Mouse (Mus musculus) erythroblast, adult 5-6 weeks (primary cell): ENCODE data around the gene P4ha1. TPM values are rescaled to one million over a fixed set of nuclear protein-coding genes. Genes with fewer than 3 reads are reported as not detected.
"Not testable (repeated sequence)": the region's sequence is repeated elsewhere in the genome, so short reads cannot be mapped to it uniquely, and the experiment has no call there.

Source experiments
- ATAC-seq: replicated peaks from 2 replicates; pipeline ENCODE4 v1.8.0; 2016; ENCODE audit warnings: moderate number of reproducible peaks, mild to moderate bottlenecking, moderate TSS enrichment, inconsistent platforms; ENCODE audit not compliant: poor library complexity, low FRiP score, severe bottlenecking
- total RNA-seq, 2 experiments: library from RNA; stranded (forward) in 1 of 2; stranded (reverse) in 1 of 2; fragments of 150-400 nt in 1 of 2; fragments of 200-764, 138-1000 nt in 1 of 2; gene quantifications; 2 replicates each; pipeline versions ENCODE4 v1.2.3 to v1.2.4; 2015 to 2017; ENCODE audit warnings: low replicate concordance in 2 of 2

Gene P4ha1
- total RNA-seq, 2 experiments from 2014 or later = 3.5 to 12.3 TPM

- ATAC-seq = no peak
Observed at GRCm38 (mm10) chr10:59365804-59366589, 42.9 kb downstream of the P4ha1 start.

- no peak for ATAC-seq
Observed at GRCm38 (mm10) chr10:59366746-59367145, 43.6 kb downstream of the P4ha1 start.

GRCm38 (mm10) chr10:59367206-59367605 lies 44.1 kb downstream of the P4ha1 start:
- no peak for ATAC-seq

GRCm38 (mm10) chr10:59368729-59369128 lies 45.6 kb downstream of the P4ha1 start:
- ATAC-seq = no peak

GRCm38 (mm10) chr10:59369426-59369825 lies 46.3 kb downstream of the P4ha1 start:
- ATAC-seq = no peak

GRCm38 (mm10) chr10:59377906-59378305 lies 54.8 kb downstream of the P4ha1 start:
- ATAC-seq = no peak

GRCm38 (mm10) chr10:59378728-59379127 lies 55.6 kb downstream of the P4ha1 start:
- 0 out of 2 replicates have a peak, but pooled peaks have one; percentile 50 for ATAC-seq

- ATAC-seq = no peak; the same call in 1 of the 2 replicates
Observed at GRCm38 (mm10) chr10:59379927-59380326, 56.8 kb downstream of the P4ha1 start.

- peak; percentile 87 for ATAC-seq
Observed at GRCm38 (mm10) chr10:59380411-59380821, 57.3 kb downstream of the P4ha1 start.

GRCm38 (mm10) chr10:59381563-59381962 lies 58.5 kb downstream of the P4ha1 start:
- ATAC-seq = not testable (repeated sequence)

GRCm38 (mm10) chr10:59386951-59387350 lies 63.9 kb downstream of the P4ha1 start:
- ATAC-seq = no peak

- ATAC-seq = no peak
Observed at GRCm38 (mm10) chr10:59389652-59390051, 66.6 kb downstream of the P4ha1 start.

GRCm38 (mm10) chr10:59391907-59392306 lies 68.8 kb downstream of the P4ha1 start:
- no peak for ATAC-seq

- peak; percentile 72; the same call in 1 of the 2 replicates for ATAC-seq
Observed at GRCm38 (mm10) chr10:59395461-59395860, 72.4 kb downstream of the P4ha1 start, which contains the start of gene Gm10273. Gene Gm10273 (plus strand): TSS chr10:59395632.

GRCm38 (mm10) chr10:59402899-59403792 lies 80.0 kb downstream of the P4ha1 start, which contains the start of gene Pla2g12b:
Gene Pla2g12b (plus strand): TSS chr10:59403660.
- no peak for ATAC-seq

- ATAC-seq = no peak; the same call in 1 of the 2 replicates
Observed at GRCm38 (mm10) chr10:59403793-59404149, 80.7 kb downstream of the P4ha1 start.

- no peak for ATAC-seq
Observed at GRCm38 (mm10) chr10:59408499-59408898, 85.4 kb downstream of the P4ha1 start.

- ATAC-seq = no peak
Observed at GRCm38 (mm10) chr10:59410264-59410663, 87.2 kb downstream of the P4ha1 start.

GRCm38 (mm10) chr10:59413711-59414110 lies 90.6 kb downstream of the P4ha1 start:
- ATAC-seq = no peak

GRCm38 (mm10) chr10:59416623-59417022 lies 93.5 kb downstream of the P4ha1 start:
- ATAC-seq = no peak
